ENCODE assay signal across 8 mouse cellular contexts in genomic region chr12:79925704-79926588, GRCm38 (mm10).
DNase-seq lines count a peak whose midpoint lies in the region; ATAC-seq and TF ChIP-seq lines count a peak whose summit lies in the region.

No protein-coding gene starts in this region.

- no peaks in the 10 kb centered on the region for H3K27me3 ChIP-seq in hindbrain, embryonic 13.5 days
- no peaks in the 10 kb centered on the region for H3K27me3 ChIP-seq in midbrain, embryonic 15.5 days (replicated peaks)

- no peak for TF ChIP-seq POLR2A in embryonic fibroblast, embryonic 13.5 days (IDR thresholded peaks at IDR 0.05; ENCODE audit: low read depth, low read length)

- no peak for TF ChIP-seq CTCF in embryonic fibroblast, embryonic 13.5 days (IDR thresholded peaks at IDR 0.05; ENCODE audit: borderline replicate concordance, insufficient read depth, low read length)

- WGBS in hindbrain, embryonic 13.5 days: 8% methylated on average over 6 of the region's 6 CpGs
- 4% methylated on average over 6 of the region's 6 CpGs for WGBS in midbrain, embryonic 15.5 days

- DNase-seq in ovary, postnatal 36 days (ENCODE audit: low spot score): peak; percentile 47
- DNase-seq in ovary, postnatal 14 days (ENCODE audit: low spot score): no peak
- DNase-seq in left cerebral cortex, postnatal 14 days (ENCODE audit: low spot score in 2 of 2): peak; percentile 44 to 68
- DNase-seq in spleen, postnatal 10 days (ENCODE audit: low spot score in 2 of 2): no peak

- H3K27ac ChIP-seq in embryonic fibroblast, embryonic 13.5 days (ENCODE audit: insufficient read depth, low read length): peak overlapping the region; percentile 90
- H3K27ac ChIP-seq in hindbrain, embryonic 13.5 days: peak overlapping the region; percentile 97
- H3K27ac ChIP-seq in midbrain, embryonic 15.5 days: peak overlapping the region; percentile 91

- H3K4me3 ChIP-seq in embryonic fibroblast, embryonic 13.5 days (ENCODE audit: insufficient read depth, low read length): no peak overlapping the region
- H3K4me3 ChIP-seq in hindbrain, embryonic 13.5 days: no peak overlapping the region
- H3K4me3 ChIP-seq in midbrain, embryonic 15.5 days: no peak overlapping the region

- no peaks in the 10 kb centered on the region for H3K36me3 ChIP-seq in hindbrain, embryonic 13.5 days
- no peaks in the 10 kb centered on the region for H3K36me3 ChIP-seq in midbrain, embryonic 15.5 days (replicated peaks)

- H3K4me2 ChIP-seq in hindbrain, embryonic 13.5 days: peak overlapping the region; percentile 42
- H3K4me2 ChIP-seq in midbrain, embryonic 15.5 days: peak overlapping the region; percentile 36

- intact Hi-C loops in left cerebral cortex, postnatal 14 days (cut with DNase I): loop anchor here (10.0 kb wide), 1 partner anchor 311 kb away; no protein-coding TSS in a partner anchor

- peak; percentile 36; the same call in 1 of the 2 replicates for ATAC-seq in hindbrain, embryonic 13.5 days (ENCODE audit: low FRiP score)
- peak; percentile 21 for ATAC-seq in midbrain, embryonic 15.5 days (replicated peaks)
- ATAC-seq in activated CD4-positive, CD25-positive, alpha-beta regulatory T cell, adult 4 months: no peak

- peaks cover 12% of the 10 kb centered on the region for H3K4me1 ChIP-seq in embryonic fibroblast, embryonic 13.5 days (ENCODE audit: control insufficient read depth, insufficient read depth, low read length)
- H3K4me1 ChIP-seq in hindbrain, embryonic 13.5 days (replicated peaks): peaks cover 69% of the 10 kb centered on the region
- H3K4me1 ChIP-seq in midbrain, embryonic 15.5 days: peaks cover 55% of the 10 kb centered on the region

- no peaks in the 10 kb centered on the region for H3K9me3 ChIP-seq in hindbrain, embryonic 13.5 days
- no peaks in the 10 kb centered on the region for H3K9me3 ChIP-seq in midbrain, embryonic 15.5 days

- peak overlapping the region; percentile 66 for H3K9ac ChIP-seq in hindbrain, embryonic 13.5 days
- H3K9ac ChIP-seq in midbrain, embryonic 15.5 days: peak overlapping the region; percentile 31

Comparison
In these comparisons a context has a peak if more than half of its experiments do, and no peak if none do; other contexts are left out.
1. DNase-seq: peak in ovary, postnatal 36 days (single experiment) and left cerebral cortex, postnatal 14 days (2 of 2); none in ovary, postnatal 14 days (single experiment) and spleen, postnatal 10 days (0 of 2).
2. Peak in every context shown above with its lines, with median percentiles within 50 percentile points of each other: H3K27ac ChIP-seq.